ENCODE assay signal across 14 mouse cellular contexts in the genomic region with DNA sequence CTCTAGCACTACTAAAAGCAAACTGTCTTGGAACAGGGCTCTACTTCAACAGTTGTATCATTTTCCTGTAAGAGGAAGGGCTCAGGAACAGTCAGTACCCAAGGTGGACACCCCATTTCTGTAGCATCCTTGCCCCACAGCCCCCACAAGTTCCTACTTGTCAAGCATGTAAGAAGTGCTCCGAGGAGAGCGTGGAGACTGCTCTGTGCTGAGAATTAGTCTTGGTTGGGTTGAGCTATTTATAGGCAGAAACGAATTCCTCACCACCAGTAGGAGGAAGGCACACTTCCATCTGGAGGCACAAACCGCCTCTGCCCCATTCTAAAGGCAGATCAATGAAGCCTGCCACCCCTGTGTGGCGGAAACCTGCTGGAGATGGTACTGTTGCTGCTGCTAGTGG. TPM values are rescaled to one million over a fixed set of nuclear protein-coding genes. Genes with fewer than 3 reads are reported as not detected.
A peak's percentile ranks its signal among the peaks of the same experiment; 100 is the strongest.
DNase-seq lines count a peak whose midpoint lies in the region; ATAC-seq and TF ChIP-seq lines count a peak whose summit lies in the region.
"Had no signal": no experiment of that assay in that cellular context is flagged by ENCODE, and none has a peak within 500 bp of the region (broad histone marks: within the 10 kb centered on the region; RNA-seq: fewer than 3 reads in every experiment).

No protein-coding gene starts in this region.

- no peak; the same call in 1 of the 2 replicates for TF ChIP-seq CTCF in heart, adult 2 months (IDR thresholded peaks at IDR 0.05)
- TF ChIP-seq CTCF in midbrain, postnatal 0 days (IDR thresholded peaks at IDR 0.05), result no peak

- no peaks in the 10 kb centered on the region for H3K36me3 ChIP-seq in heart, embryonic 15.5 days
- H3K36me3 ChIP-seq in heart, adult 2 months (ENCODE audit: control insufficient read depth, insufficient read depth, low read length), result no peaks in the 10 kb centered on the region
- H3K36me3 ChIP-seq in kidney, embryonic 15.5 days, result peaks cover 36% of the 10 kb centered on the region
- peaks cover 56% of the 10 kb centered on the region for H3K36me3 ChIP-seq in midbrain, postnatal 0 days (ENCODE audit: insufficient read depth, low read length)
- H3K36me3 ChIP-seq: limb, embryonic 12.5 days had no signal

- TF ChIP-seq EP300 in heart, adult 2 months (IDR thresholded peaks at IDR 0.05; ENCODE audit: insufficient read depth, low read depth, low read length), result no peak

- intact Hi-C loops in heart, adult 2 months (cut with DNase I), result no loop called here

- H3K9ac ChIP-seq in heart, embryonic 15.5 days, result no peak overlapping the region
- no peak overlapping the region for H3K9ac ChIP-seq in heart, adult 2 months (ENCODE audit: low read depth, low read length)
- H3K9ac ChIP-seq in kidney, embryonic 15.5 days, result no peak overlapping the region
- no peak overlapping the region for H3K9ac ChIP-seq in midbrain, postnatal 0 days (replicated peaks; ENCODE audit: low read length, poor library complexity, severe bottlenecking)
- H3K9ac ChIP-seq: forebrain, embryonic 13.5 days; limb, embryonic 12.5 days had no signal

- no peak for TF ChIP-seq POLR2A in heart, adult 2 months (IDR thresholded peaks at IDR 0.05; ENCODE audit: insufficient read depth, low read depth, low read length)

- H3K27me3 ChIP-seq in heart, embryonic 15.5 days, result no peaks in the 10 kb centered on the region
- no peaks in the 10 kb centered on the region for H3K27me3 ChIP-seq in heart, adult 2 months (ENCODE audit: control insufficient read depth, insufficient read depth, low read length)
- no peaks in the 10 kb centered on the region for H3K27me3 ChIP-seq in kidney, embryonic 15.5 days
- H3K27me3 ChIP-seq in midbrain, postnatal 0 days (ENCODE audit: insufficient read depth, low read length), result no peaks in the 10 kb centered on the region
- H3K27me3 ChIP-seq: forebrain, embryonic 13.5 days; limb, embryonic 12.5 days had no signal

- peak overlapping the region; percentile 25; the same call in 1 of the 2 replicates for H3K27ac ChIP-seq in heart, embryonic 15.5 days
- H3K27ac ChIP-seq in heart, adult 2 months, result no peak overlapping the region
- no peak overlapping the region for H3K27ac ChIP-seq in kidney, embryonic 15.5 days
- no peak overlapping the region for H3K27ac ChIP-seq in midbrain, postnatal 0 days (ENCODE audit: low read depth, low read length)
- H3K27ac ChIP-seq: forebrain, embryonic 13.5 days; limb, embryonic 12.5 days; macrophage had no signal

- no peak overlapping the region for H3K4me3 ChIP-seq in heart, embryonic 15.5 days
- H3K4me3 ChIP-seq in heart, adult 2 months, result no peak overlapping the region
- H3K4me3 ChIP-seq in kidney, embryonic 15.5 days (replicated peaks), result no peak overlapping the region
- no peak overlapping the region for H3K4me3 ChIP-seq in midbrain, postnatal 0 days (ENCODE audit: low read depth, low read length)
- H3K4me3 ChIP-seq: forebrain, embryonic 13.5 days; limb, embryonic 12.5 days had no signal

- no peaks in the 10 kb centered on the region for H3K9me3 ChIP-seq in heart, embryonic 15.5 days (replicated peaks)
- no peaks in the 10 kb centered on the region for H3K9me3 ChIP-seq in kidney, embryonic 15.5 days (replicated peaks)
- no peaks in the 10 kb centered on the region for H3K9me3 ChIP-seq in midbrain, postnatal 0 days (ENCODE audit: low read length)
- H3K9me3 ChIP-seq: forebrain, embryonic 13.5 days; limb, embryonic 12.5 days had no signal

- ATAC-seq in heart, embryonic 15.5 days (replicated peaks; ENCODE audit: insufficient number of reproducible peaks, insufficient read depth, low FRiP score, low read depth), result no peak
- ATAC-seq in kidney, embryonic 15.5 days (replicated peaks; ENCODE audit: low FRiP score), result no peak
- no peak for ATAC-seq in midbrain, postnatal 0 days (ENCODE audit: low FRiP score)
- ATAC-seq: CD4-positive, CD25-positive, alpha-beta regulatory T cell, adult 4 months; forebrain, embryonic 13.5 days had no signal

- no peak overlapping the region; the same call in 1 of the 2 replicates for H3K4me2 ChIP-seq in heart, embryonic 15.5 days
- no peak overlapping the region for H3K4me2 ChIP-seq in kidney, embryonic 15.5 days
- no peak overlapping the region for H3K4me2 ChIP-seq in midbrain, postnatal 0 days (ENCODE audit: low read depth, low read length, poor library complexity, severe bottlenecking)
- H3K4me2 ChIP-seq: forebrain, embryonic 13.5 days; limb, embryonic 12.5 days had no signal

- peaks cover 44% of the 10 kb centered on the region for H3K4me1 ChIP-seq in heart, embryonic 15.5 days (replicated peaks)
- no peaks in the 10 kb centered on the region for H3K4me1 ChIP-seq in heart, adult 2 months (ENCODE audit: control insufficient read depth, insufficient read depth, low read length)
- H3K4me1 ChIP-seq in kidney, embryonic 15.5 days, result peaks cover 6% of the 10 kb centered on the region
- H3K4me1 ChIP-seq in midbrain, postnatal 0 days (ENCODE audit: insufficient read depth, low read length), result no peaks in the 10 kb centered on the region
- H3K4me1 ChIP-seq: forebrain, embryonic 13.5 days had no signal

- DNase-seq in heart, adult 2 months, result no peak
- peak; percentile 66 to 81 for DNase-seq in frontal cortex, adult 2 months (ENCODE audit: extremely low spot score in 1 of 2, low spot score in 1 of 2)
- peak; percentile 74 for DNase-seq in layer of hippocampus, adult 9-11 months
- peak; percentile 57 to 75 for DNase-seq in right cerebral cortex, postnatal 10 days (ENCODE audit: low spot score in 2 of 2)
- no peak for DNase-seq in midbrain, postnatal 0 days (ENCODE audit: low spot score)
- no peak for DNase-seq in cerebellum, postnatal 4 days (ENCODE audit: low spot score in 2 of 2)
- DNase-seq: cerebellum, adult 8-10 months; spleen, adult 18-20 months had no signal

- no peaks in the 10 kb centered on the region for H3K79me2 ChIP-seq in heart, adult 2 months (replicated peaks; ENCODE audit: control insufficient read depth, insufficient read depth, low read length)

- WGBS in heart, embryonic 15.5 days, result 38% methylated on average over 5 of the region's 5 CpGs
- WGBS in heart, adult 2 months, result 49% methylated on average over 5 of the region's 5 CpGs
- 77% methylated on average over 5 of the region's 5 CpGs for WGBS in kidney, embryonic 15.5 days
- WGBS in midbrain, postnatal 0 days, result 44% methylated on average over 5 of the region's 5 CpGs

RNA-seq across cellular contexts. Expression of a gene that starts 52.8 kb away (rescaled TPM):
- 12.3 and 15.3 TPM in 2 replicates for polyA plus RNA-seq in heart, embryonic 15.5 days (2015; fragmentation: Nextera tagmentation; extraction: Ambion mirVana)
- total RNA-seq in heart, adult 2 months (2021), result 100 to 1,000 TPM; 146 to 147 TPM
- polyA plus RNA-seq in heart, adult 2 months (2012; rRNA removed), result 95.8 and 100 TPM in 2 replicates
- polyA plus RNA-seq in frontal cortex, adult 2 months (2012; rRNA removed), result 141 and 142 TPM in 2 replicates
- 9.5 and 10.8 TPM in 2 replicates for polyA plus RNA-seq in kidney, embryonic 15.5 days (2015; fragmentation: Nextera tagmentation; extraction: Ambion mirVana)
- total RNA-seq in midbrain, postnatal 0 days (2014; rRNA removed), result 149 and 151 TPM in 2 replicates
- polyA plus RNA-seq in midbrain, postnatal 0 days (2015; fragmentation: Nextera tagmentation; extraction: Ambion mirVana), result 29.0 and 34.5 TPM in 2 replicates

Comparison
In these comparisons a context has a peak if more than half of its experiments do, and no peak if none do; other contexts are left out.
1. DNase-seq: peak in frontal cortex, adult 2 months (2 of 2), layer of hippocampus, adult 9-11 months (single experiment) and right cerebral cortex, postnatal 10 days (2 of 2); none in heart, adult 2 months (0 of 2), midbrain, postnatal 0 days (single experiment) and cerebellum, postnatal 4 days (0 of 2).